Mouse (Mus musculus): Measurements from ENCODE around the gene Lbhd1. TPM values are rescaled to one million over a fixed set of nuclear protein-coding genes. Genes with fewer than 3 reads are reported as not detected.

Lbhd1 gene
- total and polyA plus RNA-seq, 2 experiments from 2014 or later, result 0.65 to 30.3 TPM

- H3K4me1 ChIP-seq (ENCODE audit: control insufficient read depth, insufficient read depth), result peaks cover 20% of the 10 kb centered on the region; the same call in 1 of the 2 replicates
- H3K4me3 ChIP-seq (ENCODE audit: low read depth, low read length), result peak within 1 kb of the TSS; percentile 68
- peak within 1 kb of the TSS; percentile 68 for H3K4me2 ChIP-seq (ENCODE audit: low read depth, low read length)
- DNase-seq (ENCODE audit: low spot score) (peak; percentile 98), ATAC-seq (ENCODE audit: insufficient read depth, low read depth) (peak; percentile 96)
- peak within 1 kb of the TSS; percentile 94 for H3K9ac ChIP-seq (replicated peaks; ENCODE audit: low read depth, low read length)
- H3K27me3 ChIP-seq (ENCODE audit: control insufficient read depth, insufficient read depth, low read length), result no peaks in the 10 kb centered on the region
- no peaks in the 10 kb centered on the region for H3K9me3 ChIP-seq (replicated peaks; ENCODE audit: control insufficient read depth, low read length)
- TF ChIP-seq EP300 (IDR thresholded peaks at IDR 0.05; ENCODE audit: low read depth), result 0 out of 2 replicates have a peak, but pooled peaks have one; percentile 62
- TF ChIP-seq CTCF (IDR thresholded peaks at IDR 0.05; ENCODE audit: low read depth), result no peak
- under 1% methylated on average over 64 of the region's 64 CpGs for WGBS
- H3K27ac ChIP-seq (ENCODE audit: low read depth), result peak within 1 kb of the TSS; percentile 97
- peaks cover 37% of the 10 kb centered on the region for H3K36me3 ChIP-seq (replicated peaks; ENCODE audit: control insufficient read depth, insufficient read depth, low read length)
These were observed 58.1 kb downstream of the Lbhd1 start, which contains the start of gene Mta2 for GRCm38 (mm10) chr19:8941515-8942217. Gene Mta2 (plus strand): TSS chr19:8941875.

Small RNAs within 50 kb of the gene (microRNA-seq; reads per million reads assigned to microRNA genes)
- not detected for gene Mir5136

Other genes starting within 250 kb of the Lbhd1 start
Only the 30 nearest of the 32 such genes appear.
- 38.3 and 66.4 TPM in 2 replicates for gene Slc3a2, start 160.4 kb upstream of the Lbhd1 start, total RNA-seq (2014; rRNA removed; ENCODE audit: low replicate concordance)
- 40.9 and 41.5 TPM in 2 replicates for gene Slc3a2, start 160.4 kb upstream of the Lbhd1 start, polyA plus RNA-seq (2015; fragmentation: Nextera tagmentation; extraction: Ambion mirVana)
- gene Wdr74, start 147.9 kb upstream of the Lbhd1 start, total RNA-seq (2014; rRNA removed; ENCODE audit: low replicate concordance), result 40.8 and 45.8 TPM in 2 replicates
- 35.4 and 36.6 TPM in 2 replicates for gene Wdr74, start 147.9 kb upstream of the Lbhd1 start, polyA plus RNA-seq (2015; fragmentation: Nextera tagmentation; extraction: Ambion mirVana)
- gene 1700092M07Rik, start 143.0 kb upstream of the Lbhd1 start, total RNA-seq (2014; rRNA removed; ENCODE audit: low replicate concordance), result not detected in 2 replicates
- 0.38 TPM in 1 of 2 replicates, not detected in the other for gene 1700092M07Rik, start 143.0 kb upstream of the Lbhd1 start, polyA plus RNA-seq (2015; fragmentation: Nextera tagmentation; extraction: Ambion mirVana)
- 104 and 105 TPM in 2 replicates for gene Stx5a, start 142.3 kb upstream of the Lbhd1 start, total RNA-seq (2014; rRNA removed; ENCODE audit: low replicate concordance)
- gene Stx5a, start 142.3 kb upstream of the Lbhd1 start, polyA plus RNA-seq (2015; fragmentation: Nextera tagmentation; extraction: Ambion mirVana), result 57.0 and 63.6 TPM in 2 replicates
- 42.3 and 46.8 TPM in 2 replicates for gene Nxf1, start 126.7 kb upstream of the Lbhd1 start, total RNA-seq (2014; rRNA removed; ENCODE audit: low replicate concordance)
- gene Nxf1, start 126.7 kb upstream of the Lbhd1 start, polyA plus RNA-seq (2015; fragmentation: Nextera tagmentation; extraction: Ambion mirVana), result 54.8 and 59.2 TPM in 2 replicates
- gene Tmem223, start 112.7 kb upstream of the Lbhd1 start, total RNA-seq (2014; rRNA removed; ENCODE audit: low replicate concordance), result 283 and 306 TPM in 2 replicates
- gene Tmem223, start 112.7 kb upstream of the Lbhd1 start, polyA plus RNA-seq (2015; fragmentation: Nextera tagmentation; extraction: Ambion mirVana), result 214 and 228 TPM in 2 replicates
- 38.6 and 83.7 TPM in 2 replicates for gene Tmem179b, start 109.3 kb upstream of the Lbhd1 start, total RNA-seq (2014; rRNA removed; ENCODE audit: low replicate concordance)
- 46.7 and 49.1 TPM in 2 replicates for gene Tmem179b, start 109.3 kb upstream of the Lbhd1 start, polyA plus RNA-seq (2015; fragmentation: Nextera tagmentation; extraction: Ambion mirVana)
- gene Taf6l, start 97.3 kb upstream of the Lbhd1 start, total RNA-seq (2014; rRNA removed; ENCODE audit: low replicate concordance), result 11.7 and 14.9 TPM in 2 replicates
- 12.8 and 14.5 TPM in 2 replicates for gene Taf6l, start 97.3 kb upstream of the Lbhd1 start, polyA plus RNA-seq (2015; fragmentation: Nextera tagmentation; extraction: Ambion mirVana)
- gene Polr2g, start 85.2 kb upstream of the Lbhd1 start, total RNA-seq (2014; rRNA removed; ENCODE audit: low replicate concordance), result 47.7 and 59.8 TPM in 2 replicates
- 143 and 144 TPM in 2 replicates for gene Polr2g, start 85.2 kb upstream of the Lbhd1 start, polyA plus RNA-seq (2015; fragmentation: Nextera tagmentation; extraction: Ambion mirVana)
- 1.5 and 1.6 TPM in 2 replicates for gene Zbtb3, start 81.2 kb upstream of the Lbhd1 start, total RNA-seq (2014; rRNA removed; ENCODE audit: low replicate concordance)
- 2.7 and 3.1 TPM in 2 replicates for gene Zbtb3, start 81.2 kb upstream of the Lbhd1 start, polyA plus RNA-seq (2015; fragmentation: Nextera tagmentation; extraction: Ambion mirVana)
- gene Ttc9c, start 64.4 kb upstream of the Lbhd1 start, total RNA-seq (2014; rRNA removed; ENCODE audit: low replicate concordance), result 20.0 and 27.2 TPM in 2 replicates
- gene Ttc9c, start 64.4 kb upstream of the Lbhd1 start, polyA plus RNA-seq (2015; fragmentation: Nextera tagmentation; extraction: Ambion mirVana), result 21.1 and 21.4 TPM in 2 replicates
- 7.1 and 12.6 TPM in 2 replicates for gene Hnrnpul2, start 63.7 kb upstream of the Lbhd1 start, total RNA-seq (2014; rRNA removed; ENCODE audit: low replicate concordance)
- gene Hnrnpul2, start 63.7 kb upstream of the Lbhd1 start, polyA plus RNA-seq (2015; fragmentation: Nextera tagmentation; extraction: Ambion mirVana), result 2.5 and 2.6 TPM in 2 replicates
- gene AC129217.1, start 54.0 kb upstream of the Lbhd1 start, total RNA-seq (2014; rRNA removed; ENCODE audit: low replicate concordance), result 7.0 TPM in 1 of 2 replicates, not detected in the other
- gene AC129217.1, start 54.0 kb upstream of the Lbhd1 start, polyA plus RNA-seq (2015; fragmentation: Nextera tagmentation; extraction: Ambion mirVana), result not detected in 2 replicates
- gene Bscl2, start 46.3 kb upstream of the Lbhd1 start, total RNA-seq (2014; rRNA removed; ENCODE audit: low replicate concordance), result 34.7 and 54.2 TPM in 2 replicates
- 32.1 and 33.3 TPM in 2 replicates for gene Bscl2, start 46.3 kb upstream of the Lbhd1 start, polyA plus RNA-seq (2015; fragmentation: Nextera tagmentation; extraction: Ambion mirVana)
- not detected in 2 replicates for gene Gng3, start 44.5 kb upstream of the Lbhd1 start, total RNA-seq (2014; rRNA removed; ENCODE audit: low replicate concordance)
- gene Gng3, start 44.5 kb upstream of the Lbhd1 start, polyA plus RNA-seq (2015; fragmentation: Nextera tagmentation; extraction: Ambion mirVana), result 0.29 and 0.48 TPM in 2 replicates
- 5.8 and 8.4 TPM in 2 replicates for gene Lrrn4cl, start 33.0 kb upstream of the Lbhd1 start, total RNA-seq (2014; rRNA removed; ENCODE audit: low replicate concordance)
- 1.5 and 1.8 TPM in 2 replicates for gene Lrrn4cl, start 33.0 kb upstream of the Lbhd1 start, polyA plus RNA-seq (2015; fragmentation: Nextera tagmentation; extraction: Ambion mirVana)
- gene Ubxn1, start 12.2 kb upstream of the Lbhd1 start, total RNA-seq (2014; rRNA removed; ENCODE audit: low replicate concordance), result 58.1 and 100.0 TPM in 2 replicates
- gene Ubxn1, start 12.2 kb upstream of the Lbhd1 start, polyA plus RNA-seq (2015; fragmentation: Nextera tagmentation; extraction: Ambion mirVana), result 138 and 141 TPM in 2 replicates
- gene Uqcc3, start 2.8 kb upstream of the Lbhd1 start, total RNA-seq (2014; rRNA removed; ENCODE audit: low replicate concordance), result 12.6 and 38.2 TPM in 2 replicates
- 91.9 and 102 TPM in 2 replicates for gene Uqcc3, start 2.8 kb upstream of the Lbhd1 start, polyA plus RNA-seq (2015; fragmentation: Nextera tagmentation; extraction: Ambion mirVana)
- not detected in 2 replicates for gene Gm49403, start 198 bp downstream of the Lbhd1 start, total RNA-seq (2014; rRNA removed; ENCODE audit: low replicate concordance)
- gene Gm49403, start 198 bp downstream of the Lbhd1 start, polyA plus RNA-seq (2015; fragmentation: Nextera tagmentation; extraction: Ambion mirVana), result not detected in 2 replicates
- gene 1810009A15Rik, start 5.1 kb downstream of the Lbhd1 start, total RNA-seq (2014; rRNA removed; ENCODE audit: low replicate concordance), result 28.4 and 31.4 TPM in 2 replicates
- gene 1810009A15Rik, start 5.1 kb downstream of the Lbhd1 start, polyA plus RNA-seq (2015; fragmentation: Nextera tagmentation; extraction: Ambion mirVana), result 37.3 and 40.5 TPM in 2 replicates
- gene Gm49416, start 5.2 kb downstream of the Lbhd1 start, total RNA-seq (2014; rRNA removed; ENCODE audit: low replicate concordance), result not detected in 2 replicates
- not detected in 2 replicates for gene Gm49416, start 5.2 kb downstream of the Lbhd1 start, polyA plus RNA-seq (2015; fragmentation: Nextera tagmentation; extraction: Ambion mirVana)
- 25.6 and 32.0 TPM in 2 replicates for gene Ints5, start 9.3 kb downstream of the Lbhd1 start, total RNA-seq (2014; rRNA removed; ENCODE audit: low replicate concordance)
- gene Ints5, start 9.3 kb downstream of the Lbhd1 start, polyA plus RNA-seq (2015; fragmentation: Nextera tagmentation; extraction: Ambion mirVana), result 12.8 and 14.2 TPM in 2 replicates
- 56.3 and 65.5 TPM in 2 replicates for gene Ganab, start 14.3 kb downstream of the Lbhd1 start, total RNA-seq (2014; rRNA removed; ENCODE audit: low replicate concordance)
- 25.6 and 26.4 TPM in 2 replicates for gene Ganab, start 14.3 kb downstream of the Lbhd1 start, polyA plus RNA-seq (2015; fragmentation: Nextera tagmentation; extraction: Ambion mirVana)
- gene B3gat3, start 36.6 kb downstream of the Lbhd1 start, total RNA-seq (2014; rRNA removed; ENCODE audit: low replicate concordance), result 41.5 and 54.2 TPM in 2 replicates
- gene B3gat3, start 36.6 kb downstream of the Lbhd1 start, polyA plus RNA-seq (2015; fragmentation: Nextera tagmentation; extraction: Ambion mirVana), result 26.8 and 29.1 TPM in 2 replicates
- gene Rom1, start 45.6 kb downstream of the Lbhd1 start, total RNA-seq (2014; rRNA removed; ENCODE audit: low replicate concordance), result 1.5 and 10.2 TPM in 2 replicates
- 3.2 TPM in 2 replicates for gene Rom1, start 45.6 kb downstream of the Lbhd1 start, polyA plus RNA-seq (2015; fragmentation: Nextera tagmentation; extraction: Ambion mirVana)
- 6.7 and 21.0 TPM in 2 replicates for gene Eml3, start 45.8 kb downstream of the Lbhd1 start, total RNA-seq (2014; rRNA removed; ENCODE audit: low replicate concordance)
- gene Eml3, start 45.8 kb downstream of the Lbhd1 start, polyA plus RNA-seq (2015; fragmentation: Nextera tagmentation; extraction: Ambion mirVana), result 9.6 and 10.1 TPM in 2 replicates
- gene Mta2, start 58.1 kb downstream of the Lbhd1 start, total RNA-seq (2014; rRNA removed; ENCODE audit: low replicate concordance), result 55.1 and 57.9 TPM in 2 replicates
- gene Mta2, start 58.1 kb downstream of the Lbhd1 start, polyA plus RNA-seq (2015; fragmentation: Nextera tagmentation; extraction: Ambion mirVana), result 47.6 and 51.5 TPM in 2 replicates
- 9.8 and 18.0 TPM in 2 replicates for gene Tut1, start 70.1 kb downstream of the Lbhd1 start, total RNA-seq (2014; rRNA removed; ENCODE audit: low replicate concordance)
- 8.2 and 10.4 TPM in 2 replicates for gene Tut1, start 70.1 kb downstream of the Lbhd1 start, polyA plus RNA-seq (2015; fragmentation: Nextera tagmentation; extraction: Ambion mirVana)
- 407 and 439 TPM in 2 replicates for gene Eef1g, start 83.3 kb downstream of the Lbhd1 start, total RNA-seq (2014; rRNA removed; ENCODE audit: low replicate concordance)
- gene Eef1g, start 83.3 kb downstream of the Lbhd1 start, polyA plus RNA-seq (2015; fragmentation: Nextera tagmentation; extraction: Ambion mirVana), result 172 and 173 TPM in 2 replicates
- gene Ahnak, start 105.6 kb downstream of the Lbhd1 start, total RNA-seq (2014; rRNA removed; ENCODE audit: low replicate concordance), result 122 and 135 TPM in 2 replicates
- 56.8 and 59.1 TPM in 2 replicates for gene Ahnak, start 105.6 kb downstream of the Lbhd1 start, polyA plus RNA-seq (2015; fragmentation: Nextera tagmentation; extraction: Ambion mirVana)